Mouse (Mus musculus) 416B (cell line): Measurements from ENCODE around the gene Gm3417.
"Not testable (repeated sequence)": the region's sequence is repeated elsewhere in the genome, so short reads cannot be mapped to it uniquely, and the experiment has no call there.

Experiments
- DNase-seq: peaks from one replicate; pipeline ENCODE4 v3.0.0; 2011; ENCODE audit warnings: low read depth

Gene Gm3417

GRCm38 (mm10) chr17:14978362-14979038 is at the start of gene Gm3417, which contains the start of gene 9030025P20Rik:
Gm3417 (minus strand) TSS chr17:14978790.
9030025P20Rik (plus strand) TSS chr17:14978468.
- not testable (repeated sequence) for DNase-seq

- DNase-seq: not testable (repeated sequence)
These were observed 46.9 kb upstream of the Gm3417 start for GRCm38 (mm10) chr17:15025513-15025912.

- DNase-seq: not testable (repeated sequence)
These were observed 46.1 kb upstream of the Gm3417 start for GRCm38 (mm10) chr17:15024502-15025193.

GRCm38 (mm10) chr17:15023878-15024492 is 45.4 kb upstream of the Gm3417 start:
- DNase-seq: not testable (repeated sequence)

- not testable (repeated sequence) for DNase-seq
These were observed 43.1 kb upstream of the Gm3417 start for GRCm38 (mm10) chr17:15021503-15022220.

- DNase-seq: not testable (repeated sequence)
These were observed 31.3 kb upstream of the Gm3417 start, which contains the start of gene Gm3435 for GRCm38 (mm10) chr17:15009706-15010413. Gm3435 (plus strand) TSS chr17:15010176.

GRCm38 (mm10) chr17:15009088-15009487 is 30.5 kb upstream of the Gm3417 start:
- not testable (repeated sequence) for DNase-seq

GRCm38 (mm10) chr17:15000047-15000446 is 21.5 kb upstream of the Gm3417 start:
- not testable (repeated sequence) for DNase-seq

GRCm38 (mm10) chr17:14994140-14994539 is 15.6 kb upstream of the Gm3417 start:
- DNase-seq: not testable (repeated sequence)

GRCm38 (mm10) chr17:14993139-14993832 is 14.7 kb upstream of the Gm3417 start:
- not testable (repeated sequence) for DNase-seq

- not testable (repeated sequence) for DNase-seq
These were observed 14.0 kb upstream of the Gm3417 start for GRCm38 (mm10) chr17:14992522-14993138.

- not testable (repeated sequence) for DNase-seq
These were observed 11.6 kb upstream of the Gm3417 start for GRCm38 (mm10) chr17:14990116-14990702.

GRCm38 (mm10) chr17:14977718-14978361 is 750 bp downstream of the Gm3417 start:
- DNase-seq: not testable (repeated sequence)

GRCm38 (mm10) chr17:14968373-14968913 is 10.1 kb downstream of the Gm3417 start:
- DNase-seq: not testable (repeated sequence)

GRCm38 (mm10) chr17:14961557-14962154 is 16.9 kb downstream of the Gm3417 start:
- not testable (repeated sequence) for DNase-seq

- DNase-seq: not testable (repeated sequence)
These were observed 17.5 kb downstream of the Gm3417 start, which contains the start of gene Phf10 for GRCm38 (mm10) chr17:14960951-14961556. Phf10 (minus strand) TSS chr17:14961273.

GRCm38 (mm10) chr17:14960520-14960919 is 18.1 kb downstream of the Gm3417 start:
- DNase-seq: peak; percentile 32

- DNase-seq: peak; percentile 72
These were observed 18.6 kb downstream of the Gm3417 start for GRCm38 (mm10) chr17:14959979-14960378.
